Mouse (Mus musculus): ENCODE measurements around the gene Gjd3.

Gjd3 gene

DNA sequence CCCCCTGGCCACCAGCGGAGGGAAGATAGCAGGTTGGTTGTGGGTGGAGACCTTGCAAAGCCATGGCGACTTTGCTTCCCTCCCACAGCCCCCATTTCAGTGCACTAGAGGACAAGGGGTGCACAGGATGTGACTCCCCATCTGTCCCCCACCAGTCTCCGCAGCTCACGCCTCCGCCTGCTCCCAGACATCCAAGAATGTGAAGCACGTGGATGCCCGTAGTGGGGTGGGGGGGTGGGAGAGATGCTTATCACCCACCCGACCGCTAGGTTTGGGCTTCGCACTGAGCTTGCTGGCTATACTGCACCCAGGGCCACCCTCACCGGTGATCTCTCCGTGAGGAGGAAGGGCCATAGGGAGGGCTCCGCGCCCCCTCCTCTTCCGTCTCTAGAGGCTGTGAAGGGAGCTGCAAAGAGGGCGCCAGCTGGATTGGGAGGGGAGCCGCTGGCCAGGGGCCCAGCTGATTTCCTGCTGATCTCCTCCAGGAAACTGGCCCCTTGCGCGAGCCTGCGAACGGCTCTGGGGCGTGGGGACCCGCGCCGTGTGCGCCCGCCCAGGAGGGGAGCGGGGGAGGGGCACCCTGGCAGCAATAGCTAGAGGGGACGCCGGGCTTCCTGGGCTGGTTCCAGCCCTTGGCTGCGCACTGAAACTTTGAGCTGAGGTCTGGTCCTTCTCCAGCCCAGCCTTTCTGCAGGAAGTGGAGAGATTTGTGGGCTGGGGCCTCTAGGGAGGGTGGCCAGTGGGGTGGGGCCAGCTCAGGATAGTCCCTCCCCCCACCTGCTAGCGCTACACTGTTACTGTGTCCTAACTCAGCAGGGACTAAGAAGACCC, 19.4 kb downstream of the Gjd3 start:
- DNase-seq (ENCODE audit: low read depth, low spot score): no peak

DNA sequence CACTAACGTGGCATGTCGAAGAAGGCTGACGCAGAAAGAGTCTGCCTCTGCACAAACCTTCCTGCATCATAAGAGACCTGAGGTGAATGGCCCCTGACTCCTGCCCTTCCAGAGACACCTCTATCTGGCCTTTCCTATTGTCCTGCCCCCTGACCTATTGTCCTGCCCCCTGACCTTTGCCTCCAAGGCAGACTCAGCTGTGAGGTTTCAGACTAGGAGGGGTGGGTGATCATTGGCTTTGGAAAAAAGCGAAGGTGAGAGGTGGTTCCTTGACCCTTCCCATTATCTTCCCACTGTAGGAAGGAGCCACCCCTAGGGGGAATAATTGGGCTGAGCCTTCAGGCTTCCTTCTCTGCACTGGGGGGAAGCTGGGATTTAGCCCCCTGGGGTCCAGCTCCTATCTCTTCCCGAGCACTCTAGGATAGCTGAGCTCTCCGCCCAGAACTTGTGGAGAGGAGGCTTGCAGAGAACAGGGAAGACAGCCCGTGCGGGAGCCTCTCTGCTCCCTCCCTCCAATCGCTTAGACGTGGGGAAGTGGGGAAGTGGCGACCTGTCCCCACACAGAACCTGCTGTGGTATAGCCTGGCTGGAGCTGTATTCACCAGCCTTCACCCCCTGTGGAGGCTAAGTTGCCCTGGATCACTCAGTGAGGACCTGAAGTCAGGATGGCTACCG, 20.3 kb downstream of the Gjd3 start:
- no peak for DNase-seq (ENCODE audit: low read depth, low spot score)

DNA sequence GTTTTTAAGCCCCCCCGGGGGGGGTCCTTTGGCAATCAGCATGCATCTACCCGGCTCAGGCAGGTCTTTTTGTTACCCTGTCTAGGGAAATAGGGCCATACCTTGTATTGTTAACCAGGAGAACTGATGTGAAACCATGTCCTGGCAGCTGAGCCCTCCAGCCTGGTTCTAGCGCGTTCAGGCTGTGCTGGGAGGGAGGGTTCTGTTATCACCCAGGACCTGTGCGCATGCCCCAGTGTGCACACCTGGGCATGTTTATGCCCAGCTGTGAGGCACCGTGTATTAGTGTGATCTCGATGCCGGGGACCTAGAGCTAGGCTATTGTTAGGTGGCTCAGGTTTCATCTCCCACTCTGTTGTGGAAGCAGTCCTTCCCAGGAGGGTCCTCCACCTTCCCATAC, 21.1 kb downstream of the Gjd3 start:
- DNase-seq (ENCODE audit: low read depth, low spot score): no peak

DNA sequence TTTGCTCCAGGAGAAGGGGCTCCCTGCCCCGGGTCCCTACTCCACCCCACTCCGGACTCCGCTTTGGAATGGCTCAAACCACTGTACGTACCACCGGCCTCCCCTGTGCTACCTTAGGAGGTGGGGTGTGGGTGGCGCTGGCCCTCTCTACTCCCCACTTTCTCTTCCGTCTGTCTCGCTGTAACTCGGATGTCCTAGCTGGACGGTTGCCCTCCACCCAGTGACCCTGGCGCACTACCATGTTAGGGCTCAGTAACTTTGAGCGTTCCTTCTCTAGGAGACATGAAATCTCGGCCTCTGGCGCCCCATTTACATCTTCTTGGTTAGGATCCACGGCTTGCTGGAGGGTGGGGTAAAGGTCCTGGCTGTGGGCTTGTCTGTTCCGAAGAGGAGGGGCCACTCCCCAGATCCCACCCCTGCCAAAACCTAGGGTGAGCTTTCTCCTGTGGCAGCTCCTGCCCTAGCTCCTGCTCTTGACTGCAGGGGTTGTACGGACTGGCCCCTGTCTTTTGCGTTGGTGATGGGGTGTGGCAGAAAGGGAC, 21.7 kb downstream of the Gjd3 start:
- no peak for DNase-seq (ENCODE audit: low read depth, low spot score)

DNA sequence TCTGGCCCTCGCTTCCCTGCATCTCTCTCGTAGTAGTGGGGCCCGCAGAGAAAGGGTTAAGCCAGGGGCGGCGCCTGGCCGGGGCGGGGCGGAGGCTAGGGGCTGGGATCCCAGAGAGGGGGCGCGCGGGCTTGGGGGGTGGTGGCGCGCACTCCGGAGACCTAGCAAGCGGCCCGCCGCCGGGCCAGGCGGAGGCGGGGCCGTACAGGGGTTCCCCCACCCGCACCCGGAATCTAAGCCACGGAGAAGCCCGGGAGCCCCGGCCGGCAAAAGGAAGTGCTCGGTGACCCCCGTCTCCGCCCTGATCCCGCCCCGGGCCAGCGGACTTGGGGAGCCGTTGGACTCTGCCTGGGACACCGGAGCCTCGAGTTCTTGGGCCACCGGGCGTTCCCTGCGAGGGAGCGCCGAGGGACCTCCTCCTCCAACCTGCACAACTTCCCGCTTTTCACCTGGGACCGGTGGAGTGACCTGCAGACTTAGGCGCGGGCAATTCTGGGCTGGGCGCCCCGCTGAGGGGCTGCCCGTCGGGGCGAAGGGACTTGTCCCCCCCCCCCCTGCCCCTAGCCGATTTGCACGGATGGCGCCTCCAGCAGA, 22.4 kb downstream of the Gjd3 start:
- no peak for DNase-seq (ENCODE audit: low read depth, low spot score)

DNA sequence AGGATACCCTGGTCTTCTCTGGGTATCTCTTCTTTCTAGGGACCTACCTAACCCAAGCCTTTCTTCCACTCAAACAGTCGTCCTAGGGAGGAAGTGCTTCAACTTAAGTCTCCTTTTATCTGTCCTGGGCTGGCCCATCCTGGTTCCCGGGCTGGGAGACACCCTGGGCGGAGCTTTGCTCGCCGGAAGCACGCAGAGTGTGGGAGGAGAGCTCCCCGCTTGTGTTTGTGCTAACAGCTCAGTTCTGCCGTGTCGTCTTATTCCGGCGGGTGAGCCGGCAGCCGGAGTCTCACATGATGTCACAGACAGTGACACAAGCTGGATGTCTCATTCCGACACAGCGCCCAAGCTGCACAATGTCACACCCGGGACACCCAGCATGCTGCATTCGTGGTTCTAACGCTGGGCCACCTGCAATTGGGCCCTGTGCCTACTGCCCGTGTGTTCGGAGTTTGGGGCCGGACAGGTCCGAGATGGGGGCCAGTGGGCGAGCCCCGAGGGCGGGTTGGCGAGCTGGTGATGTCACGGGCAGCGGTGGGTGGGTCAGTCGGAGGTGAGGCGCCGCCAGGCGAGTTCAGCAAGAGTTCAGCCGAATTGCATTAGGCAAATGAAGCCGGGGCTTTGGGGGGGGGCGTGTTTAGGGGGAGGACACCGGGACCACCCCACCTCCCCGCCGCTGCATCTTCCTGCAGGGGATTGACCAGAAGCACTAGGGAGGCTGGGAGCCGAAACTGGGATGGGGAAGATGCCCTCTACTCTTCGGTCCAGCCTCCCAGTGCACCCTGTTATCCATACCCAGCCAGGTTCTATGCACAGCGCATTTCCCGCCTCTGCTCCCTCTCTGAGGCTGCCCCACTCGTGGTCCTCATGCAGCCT, 23.1 kb downstream of the Gjd3 start:
- DNase-seq (ENCODE audit: low read depth, low spot score): no peak

DNA sequence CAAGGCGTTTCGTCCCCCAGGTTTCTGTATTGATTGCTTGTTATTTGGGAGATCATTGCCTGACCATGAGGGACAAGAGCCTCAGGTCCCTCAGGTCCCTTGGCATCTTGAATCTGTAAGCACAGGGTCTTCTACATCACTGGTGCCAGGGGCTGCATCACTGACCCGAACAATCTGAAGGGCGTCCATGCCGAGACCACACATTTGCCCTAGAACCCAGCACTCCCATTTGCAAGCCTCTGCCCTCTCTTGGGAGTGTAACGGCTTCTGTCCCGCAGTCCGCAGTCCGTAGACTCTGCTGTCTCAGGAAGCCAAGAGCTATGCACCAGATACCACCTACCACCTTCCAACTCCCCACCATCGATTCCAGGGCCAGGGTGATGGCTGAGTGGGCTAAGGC, 26.5 kb downstream of the Gjd3 start:
- no peak for DNase-seq (ENCODE audit: low read depth, low spot score)

DNA sequence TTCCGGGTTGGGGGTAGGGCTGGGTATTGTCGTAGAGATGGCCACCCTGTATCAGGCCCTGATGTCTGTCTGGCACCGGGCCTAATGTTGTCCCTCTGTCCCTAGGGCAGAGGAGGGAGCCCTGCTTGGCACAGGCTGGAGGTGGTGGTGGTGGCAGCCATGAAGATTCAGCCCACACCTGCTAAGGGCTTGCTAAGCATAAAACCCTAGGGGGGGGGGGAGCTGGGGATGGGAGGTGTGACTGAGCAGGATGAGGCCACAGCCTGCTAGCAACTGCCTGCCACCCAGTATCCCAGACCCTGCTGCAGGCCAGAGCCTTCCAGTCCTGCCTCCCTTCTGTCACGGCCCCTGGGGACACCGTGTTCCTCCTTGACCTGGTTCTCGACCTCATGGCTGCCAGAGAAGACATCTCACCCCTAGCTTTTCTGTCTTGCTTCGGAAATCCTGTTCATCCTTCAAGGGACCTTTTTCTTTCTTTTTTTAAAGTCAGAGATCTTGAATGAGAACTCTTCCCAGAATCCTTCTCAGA, 27.0 kb downstream of the Gjd3 start:
- no peak for DNase-seq (ENCODE audit: low read depth, low spot score)

DNA sequence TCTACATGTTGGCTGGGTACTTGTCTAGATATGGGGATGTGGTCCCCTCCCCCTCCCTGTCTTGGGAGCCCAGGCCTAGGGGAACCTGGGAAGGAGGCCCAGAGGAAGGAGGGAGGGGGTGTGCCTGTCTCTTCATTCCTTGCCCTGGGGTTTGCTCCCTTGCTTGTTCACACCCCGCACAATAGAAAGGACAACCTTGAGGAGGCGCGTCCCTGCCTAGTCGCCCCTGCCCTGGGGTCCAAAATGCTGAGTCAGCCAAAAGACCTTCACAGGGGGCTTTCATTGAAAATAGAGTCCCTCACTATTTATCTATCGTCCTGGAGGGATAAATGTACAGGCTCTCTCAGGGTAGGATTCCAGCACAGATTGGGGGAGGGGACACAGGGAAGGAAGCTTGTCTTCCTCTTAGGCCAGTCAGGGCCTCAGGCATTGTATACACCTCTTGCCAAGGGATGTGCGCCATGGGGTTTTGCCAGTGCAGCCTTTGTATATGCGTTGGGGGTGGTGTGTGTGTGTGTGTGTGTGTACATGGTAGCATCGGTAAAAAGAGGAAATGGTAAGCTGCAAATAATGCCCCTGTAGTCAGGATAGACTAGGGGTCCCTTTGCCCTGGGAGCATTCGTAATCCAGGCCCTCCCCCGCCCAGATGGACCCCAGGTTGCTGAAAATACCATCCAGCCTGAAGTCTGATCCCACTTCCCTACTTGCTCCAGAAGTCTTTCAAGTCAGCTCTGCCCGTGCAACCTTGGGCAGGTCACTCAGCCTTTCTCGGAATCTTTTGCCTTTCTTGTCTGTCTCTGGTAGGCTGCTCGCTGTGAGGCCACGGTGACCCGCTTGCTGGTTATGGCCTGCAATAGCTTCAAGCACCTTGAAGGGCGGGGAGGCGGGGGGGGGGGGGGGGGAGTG, 27.8 kb downstream of the Gjd3 start:
- DNase-seq (ENCODE audit: low read depth, low spot score): no peak

DNA sequence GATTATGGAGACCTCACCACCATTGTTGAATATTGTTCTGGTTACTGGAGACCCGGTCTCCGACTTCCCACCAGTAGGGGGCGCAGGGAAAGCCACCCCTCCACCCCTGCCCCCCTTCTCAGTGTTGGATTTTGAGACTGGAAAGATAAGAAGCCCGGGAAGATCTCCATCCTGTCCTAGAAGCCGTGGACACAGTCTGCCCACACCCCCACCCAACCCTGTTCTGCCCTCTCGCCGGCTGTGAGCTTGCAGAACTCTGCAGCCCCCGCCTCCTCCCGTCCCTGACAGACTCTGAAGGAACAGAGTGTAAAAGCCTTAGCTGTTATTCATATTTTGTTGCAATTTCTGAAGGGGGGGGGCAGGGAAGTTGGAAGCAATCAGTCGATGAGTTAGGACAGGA, 28.4 kb downstream of the Gjd3 start:
- DNase-seq (ENCODE audit: low read depth, low spot score): no peak

DNA sequence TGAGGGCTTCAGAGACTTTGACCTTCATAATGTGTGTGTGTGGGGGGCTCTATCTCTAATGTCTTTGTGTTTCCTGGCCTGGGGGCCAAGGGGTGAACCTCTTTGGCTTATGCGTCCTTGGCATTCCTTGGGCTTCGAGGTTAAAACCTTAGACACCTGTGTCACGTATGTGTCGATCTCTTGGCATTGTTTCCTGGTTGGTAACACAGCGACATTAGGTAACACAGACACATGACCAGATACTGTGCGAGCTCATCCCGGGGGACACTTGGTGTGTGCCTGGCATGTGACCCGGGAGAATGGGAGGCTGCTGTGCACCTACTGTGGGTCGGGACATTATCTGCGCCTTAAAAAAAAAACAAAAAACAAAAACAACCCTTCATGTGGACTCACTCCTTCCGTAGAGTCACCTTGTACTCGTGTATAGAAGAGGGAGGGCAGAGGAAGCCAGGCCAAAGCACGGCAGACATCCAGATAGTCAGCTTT, 28.9 kb downstream of the Gjd3 start:
- DNase-seq (ENCODE audit: low read depth, low spot score): no peak

DNA sequence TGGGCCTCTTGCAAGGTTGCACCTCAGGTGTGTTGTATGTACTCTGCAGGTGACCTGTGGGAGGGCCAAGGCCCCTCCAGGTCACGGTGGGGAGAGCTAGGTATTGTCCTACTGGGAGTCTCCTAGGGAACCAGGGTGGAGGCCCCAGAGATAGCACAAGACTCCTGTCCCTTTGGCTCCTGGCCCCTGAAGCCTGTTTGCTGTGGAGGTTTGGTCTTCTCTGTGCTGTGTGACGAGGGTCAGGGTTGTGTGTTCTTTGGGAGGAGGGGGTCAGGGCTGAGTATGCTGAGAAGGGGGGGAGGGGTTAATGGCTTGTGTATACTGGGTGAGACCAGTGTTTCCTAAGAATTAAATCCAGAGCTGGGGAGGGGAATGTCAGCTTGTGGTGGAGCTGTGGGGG, 29.5 kb downstream of the Gjd3 start:
- no peak for DNase-seq (ENCODE audit: low read depth, low spot score)

DNA sequence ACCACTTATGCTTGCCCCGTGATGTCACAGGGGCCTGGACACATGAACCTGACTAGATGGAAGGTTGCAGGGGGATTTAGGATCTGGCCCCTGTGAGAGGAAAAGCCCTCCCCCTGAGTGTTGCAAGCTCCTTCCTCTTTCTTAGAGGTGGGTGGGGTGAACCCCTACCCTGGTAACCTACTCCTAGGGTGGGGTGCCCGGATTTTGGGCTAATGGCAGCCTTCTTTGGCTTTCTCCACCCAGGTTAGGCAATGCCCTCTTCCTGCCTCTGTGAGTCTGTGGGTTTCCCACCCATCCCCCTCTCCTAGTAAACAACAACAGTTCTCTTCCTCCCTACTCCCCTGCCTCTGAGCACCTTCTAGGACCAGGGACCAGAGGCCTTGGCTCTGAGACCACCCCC, 30.1 kb downstream of the Gjd3 start:
- DNase-seq (ENCODE audit: low read depth, low spot score): no peak

DNA sequence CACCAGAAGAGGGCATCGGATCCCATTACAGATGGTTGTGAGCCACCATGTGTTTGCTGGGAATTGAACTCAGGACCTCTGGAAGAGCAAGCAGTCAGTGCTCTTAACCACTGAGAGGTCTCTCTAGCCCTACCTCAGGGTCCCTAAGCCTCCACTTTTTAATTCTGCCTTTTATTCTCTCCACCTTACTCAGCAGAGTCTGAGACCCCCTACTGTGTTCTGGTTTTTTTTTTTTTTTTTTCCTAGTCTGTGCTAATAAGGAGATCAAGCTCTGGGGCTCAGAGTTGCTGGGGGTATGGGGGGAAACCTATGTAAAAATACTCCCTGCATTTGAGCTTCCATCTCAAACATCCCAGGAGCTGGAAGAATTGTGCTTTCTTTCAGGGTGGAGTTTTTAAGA, 30.7 kb downstream of the Gjd3 start:
- no peak for DNase-seq (ENCODE audit: low read depth, low spot score)

DNA sequence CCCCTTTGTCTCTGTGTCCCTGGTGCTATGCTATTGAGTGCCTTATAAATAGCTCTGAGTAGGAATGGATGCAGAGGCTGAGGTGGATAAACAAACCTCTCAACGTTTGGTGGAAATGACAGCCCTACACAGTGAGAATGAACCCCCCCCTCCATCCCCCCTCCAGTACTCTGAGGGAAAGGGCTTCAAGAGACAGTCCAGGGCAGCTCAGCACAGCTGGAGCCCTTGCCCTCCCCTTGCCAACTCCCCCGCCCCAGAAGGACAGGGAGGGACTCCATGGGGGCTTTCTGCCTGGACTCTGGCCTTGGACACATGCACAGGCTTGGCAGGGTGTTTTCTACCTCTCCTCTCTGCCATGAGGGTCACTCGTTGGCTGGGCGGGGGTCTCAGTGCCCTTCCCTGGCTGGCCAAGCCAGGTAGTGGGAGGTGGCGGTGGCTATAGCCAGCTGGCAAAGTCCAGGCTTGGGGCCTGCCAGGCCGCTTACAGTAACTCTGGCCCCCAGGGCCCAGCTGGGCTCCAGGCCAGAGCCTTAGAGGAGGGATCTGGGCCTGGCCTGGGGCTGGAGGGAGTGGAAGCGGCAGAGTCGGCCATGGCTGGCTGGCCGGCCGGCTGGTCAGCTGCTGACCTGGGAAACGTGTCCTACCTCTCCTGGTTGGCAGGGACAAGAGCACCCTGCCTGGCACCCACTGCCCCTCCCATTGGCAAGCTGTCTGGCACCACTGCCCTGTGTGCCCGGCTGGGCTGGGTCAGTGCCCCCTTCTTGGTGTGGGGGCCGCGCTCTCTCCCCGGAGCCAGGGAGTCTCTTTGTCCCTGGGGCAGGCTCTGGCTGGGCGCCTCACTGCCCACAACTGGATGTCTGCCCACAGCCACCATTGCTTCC, 31.6 kb downstream of the Gjd3 start:
- DNase-seq (ENCODE audit: low read depth, low spot score): no peak

DNA sequence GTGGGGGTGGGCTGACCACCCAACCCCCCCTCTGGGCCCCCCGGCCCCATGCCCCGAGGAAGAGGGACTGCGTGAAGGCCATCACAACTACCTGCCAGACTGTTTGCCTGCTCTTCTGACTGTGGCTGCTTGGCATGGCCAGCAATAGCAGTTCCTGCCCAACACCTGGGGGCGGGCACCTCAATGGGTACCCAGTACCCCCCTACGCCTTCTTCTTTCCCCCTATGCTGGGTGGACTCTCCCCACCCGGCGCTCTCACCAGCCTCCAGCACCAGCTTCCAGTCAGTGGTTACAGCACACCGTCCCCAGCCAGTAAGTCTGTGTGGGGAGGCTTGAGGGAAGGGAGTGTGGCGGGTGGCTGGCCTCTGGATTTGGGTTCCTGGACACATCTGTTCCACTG, 32.3 kb downstream of the Gjd3 start:
- DNase-seq (ENCODE audit: low read depth, low spot score): no peak

DNA sequence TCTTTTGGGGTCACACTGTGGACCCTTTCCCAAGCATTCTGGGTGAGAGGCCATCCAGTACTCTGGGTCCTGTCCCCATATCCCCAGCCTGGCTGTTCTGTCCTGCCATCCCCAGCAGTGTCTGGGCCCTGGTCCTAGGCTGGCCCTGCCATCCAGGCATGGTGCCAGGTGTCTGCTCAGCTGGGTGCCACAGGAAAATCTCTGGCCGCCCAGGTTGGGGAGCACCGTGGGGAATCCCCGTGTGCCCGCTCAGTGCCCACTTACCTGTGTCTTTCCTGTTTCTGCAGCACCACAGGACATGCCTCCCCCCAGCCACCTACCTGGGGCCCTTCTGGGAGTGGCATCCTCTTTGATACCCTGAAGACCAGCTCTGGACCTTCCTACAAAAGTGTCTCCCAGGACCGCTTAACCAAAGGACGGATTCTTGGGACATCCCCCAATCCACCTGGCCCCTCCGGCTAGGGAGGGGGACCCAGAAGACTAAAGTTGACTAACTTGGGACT, 32.8 kb downstream of the Gjd3 start:
- DNase-seq (ENCODE audit: low read depth, low spot score): no peak

DNA sequence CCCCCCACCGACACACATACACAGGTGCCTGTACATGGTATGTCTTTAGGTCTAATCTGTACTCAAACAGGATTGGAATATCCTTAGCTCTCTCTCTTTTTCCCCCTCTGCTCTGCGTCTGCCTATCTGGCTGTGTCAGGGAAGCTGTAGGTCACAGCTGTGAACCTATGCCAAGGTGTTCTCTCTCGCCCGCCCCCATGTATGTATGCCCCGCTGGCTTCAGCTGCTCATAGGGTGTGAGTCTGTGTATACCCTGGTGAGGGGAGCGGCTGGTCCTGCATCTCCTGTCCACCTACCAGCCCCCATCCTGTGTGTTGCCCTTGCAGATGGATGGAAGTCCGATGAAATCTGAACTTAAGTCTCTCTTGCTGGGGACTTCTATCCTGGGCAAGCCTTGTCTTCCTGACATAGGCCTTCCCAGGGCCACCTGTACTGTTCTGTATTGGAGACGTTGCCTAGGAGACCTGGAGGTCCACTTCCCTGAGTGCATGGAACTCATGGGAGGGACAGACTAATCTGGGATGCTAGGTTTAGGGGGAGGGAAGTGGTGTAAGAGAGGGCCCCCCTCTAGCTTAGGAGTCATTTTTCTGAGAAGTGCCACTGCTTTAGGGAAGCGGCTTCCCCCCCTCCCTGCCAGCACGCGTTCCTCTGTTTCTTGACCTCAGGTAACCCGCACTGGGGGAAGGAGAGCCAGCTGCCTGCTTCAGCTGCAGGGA, 33.4 kb downstream of the Gjd3 start:
- no peak for DNase-seq (ENCODE audit: low read depth, low spot score)

All from brain, embryonic 18.5 days (tissue).